Mouse (Mus musculus): ENCODE measurements around the gene Dapk2.

GRCm38 (mm10) chr9:66290727-66291126, 132.7 kb downstream of the Dapk2 start:
- TF ChIP-seq CTCF (IDR thresholded peaks at IDR 0.05) (no peak), EP300 (IDR thresholded peaks at IDR 0.05; ENCODE audit: insufficient read depth, low read depth, low read length) (no peak), POLR2A (IDR thresholded peaks at IDR 0.05; ENCODE audit: insufficient read depth, low read depth, low read length) (no peak)
